Mouse (Mus musculus): ENCODE results near the gene Zswim5. TPM values are rescaled to one million over a fixed set of nuclear protein-coding genes. Genes with fewer than 3 reads are reported as not detected.
"Not testable (repeated sequence)": the region's sequence is repeated elsewhere in the genome, so short reads cannot be mapped to it uniquely, and the experiment has no call there.

The Zswim5 gene
- polyA plus RNA-seq (2014; fragmentation: Nextera tagmentation; extraction: Ambion mirVana): 3.0 and 3.3 TPM in 2 replicates

GRCm38 (mm10) chr4:116876995-116877728 lies at the start of gene Zswim5:
Gene Zswim5, plus strand, starts transcription at chr4:116877376.
- Histone ChIP-seq H3K4me2 (ENCODE audit: low read depth, low read length) (peak within 1 kb of the TSS; percentile 94), H3K36me3 (replicated peaks; ENCODE audit: control insufficient read depth, insufficient read depth, low read depth, low read length) (no peaks in the 10 kb centered on the region), H3K9ac (replicated peaks; ENCODE audit: low read length) (peak within 1 kb of the TSS; percentile 81), H3K27ac (replicated peaks; ENCODE audit: low read depth, low read length) (peak within 1 kb of the TSS; percentile 81), H3K4me3 (ENCODE audit: low read depth, low read length) (peak within 1 kb of the TSS; percentile 87), H3K4me1 (ENCODE audit: control insufficient read depth, insufficient read depth, low read length) (no peaks in the 10 kb centered on the region), H3K27me3 (ENCODE audit: control insufficient read depth, insufficient read depth, low read length) (peaks cover 4% of the 10 kb centered on the region), H3K9me3 (replicated peaks; ENCODE audit: control insufficient read depth, low read length) (no peaks in the 10 kb centered on the region)
- under 1% methylated on average over 91 of the region's 104 CpGs for WGBS
- ATAC-seq (replicated peaks; ENCODE audit: insufficient number of reproducible peaks, low FRiP score, low TSS enrichment, low read depth) (peak; percentile 87), DNase-seq (ENCODE audit: low spot score) (peak; percentile 81)

GRCm38 (mm10) chr4:116827819-116828218 lies 49.4 kb upstream of the Zswim5 start:
- Histone ChIP-seq H3K27ac (replicated peaks; ENCODE audit: low read depth, low read length) (no peak overlapping the region), H3K9ac (replicated peaks; ENCODE audit: low read length) (no peak overlapping the region), H3K9me3 (replicated peaks; ENCODE audit: control insufficient read depth, low read length) (no peaks in the 10 kb centered on the region), H3K4me3 (ENCODE audit: low read depth, low read length) (no peak overlapping the region), H3K36me3 (replicated peaks; ENCODE audit: control insufficient read depth, insufficient read depth, low read depth, low read length) (no peaks in the 10 kb centered on the region), H3K27me3 (ENCODE audit: control insufficient read depth, insufficient read depth, low read length) (no peaks in the 10 kb centered on the region), H3K4me1 (ENCODE audit: control insufficient read depth, insufficient read depth, low read length) (no peaks in the 10 kb centered on the region), H3K4me2 (ENCODE audit: low read depth, low read length) (no peak overlapping the region)
- no peak for ATAC-seq (replicated peaks; ENCODE audit: insufficient number of reproducible peaks, low FRiP score, low TSS enrichment, low read depth)
- DNase-seq (ENCODE audit: low spot score): peak; percentile 86
- 2% methylated on average over 4 of the region's 4 CpGs for WGBS

GRCm38 (mm10) chr4:116829364-116830069 lies 47.7 kb upstream of the Zswim5 start:
- H3K36me3 ChIP-seq (replicated peaks; ENCODE audit: control insufficient read depth, insufficient read depth, low read depth, low read length): no peaks in the 10 kb centered on the region
- H3K9me3 ChIP-seq (replicated peaks; ENCODE audit: control insufficient read depth, low read length): no peaks in the 10 kb centered on the region
- ATAC-seq (replicated peaks; ENCODE audit: insufficient number of reproducible peaks, low FRiP score, low TSS enrichment, low read depth): no peak; the same call in 1 of the 2 replicates
- no peak overlapping the region for H3K4me3 ChIP-seq (ENCODE audit: low read depth, low read length)
- no peak overlapping the region for H3K9ac ChIP-seq (replicated peaks; ENCODE audit: low read length)
- H3K4me2 ChIP-seq (ENCODE audit: low read depth, low read length): no peak overlapping the region
- H3K4me1 ChIP-seq (ENCODE audit: control insufficient read depth, insufficient read depth, low read length): no peaks in the 10 kb centered on the region
- H3K27me3 ChIP-seq (ENCODE audit: control insufficient read depth, insufficient read depth, low read length): no peaks in the 10 kb centered on the region
- H3K27ac ChIP-seq (replicated peaks; ENCODE audit: low read depth, low read length): no peak overlapping the region
- 61% methylated on average over 6 of the region's 6 CpGs for WGBS
- no peak for DNase-seq (ENCODE audit: low spot score)

- peak; percentile 45; the same call in 1 of the 2 replicates for ATAC-seq (replicated peaks; ENCODE audit: insufficient number of reproducible peaks, low FRiP score, low TSS enrichment, low read depth)
- H3K4me1 ChIP-seq (ENCODE audit: control insufficient read depth, insufficient read depth, low read length): no peaks in the 10 kb centered on the region
- 13% methylated on average over 6 of the region's 6 CpGs for WGBS
- H3K4me3 ChIP-seq (ENCODE audit: low read depth, low read length): no peak overlapping the region
- no peaks in the 10 kb centered on the region for H3K36me3 ChIP-seq (replicated peaks; ENCODE audit: control insufficient read depth, insufficient read depth, low read depth, low read length)
- H3K27ac ChIP-seq (replicated peaks; ENCODE audit: low read depth, low read length): no peak overlapping the region
- peak; percentile 27 for DNase-seq (ENCODE audit: low spot score)
- H3K9me3 ChIP-seq (replicated peaks; ENCODE audit: control insufficient read depth, low read length): no peaks in the 10 kb centered on the region
- H3K9ac ChIP-seq (replicated peaks; ENCODE audit: low read length): no peak overlapping the region
- no peak overlapping the region for H3K4me2 ChIP-seq (ENCODE audit: low read depth, low read length)
- H3K27me3 ChIP-seq (ENCODE audit: control insufficient read depth, insufficient read depth, low read length): no peaks in the 10 kb centered on the region
Measured at GRCm38 (mm10) chr4:116830070-116830368, 47.2 kb upstream of the Zswim5 start.

GRCm38 (mm10) chr4:116838999-116839398 lies 38.2 kb upstream of the Zswim5 start:
- H3K4me2 ChIP-seq (ENCODE audit: low read depth, low read length): no peak overlapping the region
- WGBS: 16% methylated on average over 2 of the region's 2 CpGs
- DNase-seq (ENCODE audit: low spot score) (no peak), ATAC-seq (replicated peaks; ENCODE audit: insufficient number of reproducible peaks, low FRiP score, low TSS enrichment, low read depth) (no peak)
- H3K27me3 ChIP-seq (ENCODE audit: control insufficient read depth, insufficient read depth, low read length): no peaks in the 10 kb centered on the region
- no peaks in the 10 kb centered on the region for H3K4me1 ChIP-seq (ENCODE audit: control insufficient read depth, insufficient read depth, low read length)
- no peak overlapping the region for H3K27ac ChIP-seq (replicated peaks; ENCODE audit: low read depth, low read length)
- H3K4me3 ChIP-seq (ENCODE audit: low read depth, low read length): no peak overlapping the region
- H3K36me3 ChIP-seq (replicated peaks; ENCODE audit: control insufficient read depth, insufficient read depth, low read depth, low read length): no peaks in the 10 kb centered on the region
- H3K9ac ChIP-seq (replicated peaks; ENCODE audit: low read length): no peak overlapping the region
- H3K9me3 ChIP-seq (replicated peaks; ENCODE audit: control insufficient read depth, low read length): no peaks in the 10 kb centered on the region

- 18% methylated on average over 20 of the region's 29 CpGs for WGBS
- H3K27me3 ChIP-seq (ENCODE audit: control insufficient read depth, insufficient read depth, low read length); H3K4me1 ChIP-seq (ENCODE audit: control insufficient read depth, insufficient read depth, low read length); H3K4me3 ChIP-seq (ENCODE audit: low read depth, low read length); DNase-seq (ENCODE audit: low spot score); H3K9ac ChIP-seq (replicated peaks; ENCODE audit: low read length); H3K27ac ChIP-seq (replicated peaks; ENCODE audit: low read depth, low read length); H3K4me2 ChIP-seq (ENCODE audit: low read depth, low read length); H3K9me3 ChIP-seq (replicated peaks; ENCODE audit: control insufficient read depth, low read length); ATAC-seq (replicated peaks; ENCODE audit: insufficient number of reproducible peaks, low FRiP score, low TSS enrichment, low read depth); H3K36me3 ChIP-seq (replicated peaks; ENCODE audit: control insufficient read depth, insufficient read depth, low read depth, low read length): not testable (repeated sequence)
Measured at GRCm38 (mm10) chr4:116840096-116840495, 37.1 kb upstream of the Zswim5 start.

- Histone ChIP-seq H3K4me2 (ENCODE audit: low read depth, low read length) (no peak overlapping the region), H3K9ac (replicated peaks; ENCODE audit: low read length) (no peak overlapping the region), H3K27me3 (ENCODE audit: control insufficient read depth, insufficient read depth, low read length) (no peaks in the 10 kb centered on the region), H3K9me3 (replicated peaks; ENCODE audit: control insufficient read depth, low read length) (no peaks in the 10 kb centered on the region), H3K4me1 (ENCODE audit: control insufficient read depth, insufficient read depth, low read length) (no peaks in the 10 kb centered on the region), H3K36me3 (replicated peaks; ENCODE audit: control insufficient read depth, insufficient read depth, low read depth, low read length) (no peaks in the 10 kb centered on the region), H3K27ac (replicated peaks; ENCODE audit: low read depth, low read length) (no peak overlapping the region), H3K4me3 (ENCODE audit: low read depth, low read length) (no peak overlapping the region)
- DNase-seq (ENCODE audit: low spot score) (no peak), ATAC-seq (replicated peaks; ENCODE audit: insufficient number of reproducible peaks, low FRiP score, low TSS enrichment, low read depth) (no peak)
- WGBS: 89% methylated on average over 6 of the region's 6 CpGs
Measured at GRCm38 (mm10) chr4:116840841-116841240, 36.3 kb upstream of the Zswim5 start.

GRCm38 (mm10) chr4:116844324-116844723 lies 32.9 kb upstream of the Zswim5 start:
- Histone ChIP-seq H3K27me3 (ENCODE audit: control insufficient read depth, insufficient read depth, low read length) (no peaks in the 10 kb centered on the region), H3K4me2 (ENCODE audit: low read depth, low read length) (no peak overlapping the region), H3K36me3 (replicated peaks; ENCODE audit: control insufficient read depth, insufficient read depth, low read depth, low read length) (no peaks in the 10 kb centered on the region), H3K9me3 (replicated peaks; ENCODE audit: control insufficient read depth, low read length) (no peaks in the 10 kb centered on the region), H3K27ac (replicated peaks; ENCODE audit: low read depth, low read length) (no peak overlapping the region), H3K4me3 (ENCODE audit: low read depth, low read length) (no peak overlapping the region), H3K4me1 (ENCODE audit: control insufficient read depth, insufficient read depth, low read length) (no peaks in the 10 kb centered on the region), H3K9ac (replicated peaks; ENCODE audit: low read length) (no peak overlapping the region)
- ATAC-seq (replicated peaks; ENCODE audit: insufficient number of reproducible peaks, low FRiP score, low TSS enrichment, low read depth): no peak
- no peak for DNase-seq (ENCODE audit: low spot score)
- 88% methylated on average over 3 of the region's 3 CpGs for WGBS

Data from embryonic facial prominence, embryonic 11.5 days (tissue).